Mouse (Mus musculus): Measurements from ENCODE around the gene Aldoart2. TPM values are rescaled to one million over a fixed set of nuclear protein-coding genes. Genes with fewer than 3 reads are reported as not detected.

The Aldoart2 gene
- polyA plus RNA-seq, 1 experiment, result 0.06 TPM

DNA sequence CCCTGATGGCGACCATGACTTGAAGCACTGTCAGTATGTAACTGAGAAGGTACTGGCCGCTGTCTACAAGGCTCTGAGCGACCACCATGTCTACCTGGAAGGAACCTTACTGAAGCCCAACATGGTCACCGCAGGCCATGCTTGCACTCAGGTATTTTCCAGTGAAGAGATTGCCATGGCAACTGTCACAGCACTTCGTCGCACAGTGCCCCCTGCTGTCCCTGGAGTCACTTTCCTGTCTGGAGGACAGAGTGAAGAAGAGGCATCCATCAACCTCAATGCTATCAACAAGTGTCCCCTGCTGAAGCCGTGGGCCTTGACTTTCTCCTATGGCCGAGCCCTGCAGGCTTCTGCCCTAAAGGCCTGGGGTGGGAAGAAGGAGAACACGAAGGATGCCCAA is 828 bp downstream of the Aldoart2 start:
- Histone ChIP-seq H3K27ac (ENCODE audit: insufficient read depth, low read depth, low read length) (no peak overlapping the region), H3K27me3 (replicated peaks; ENCODE audit: control insufficient read depth, insufficient read depth, low read length) (no peaks in the 10 kb centered on the region), H3K36me3 (ENCODE audit: control insufficient read depth, insufficient read depth, low read length) (no peaks in the 10 kb centered on the region), H3K4me3 (ENCODE audit: insufficient read depth, low read depth, low read length) (no peak overlapping the region), H3K4me1 (ENCODE audit: control insufficient read depth, insufficient read depth, low read length) (no peaks in the 10 kb centered on the region)
- 79% methylated on average over 9 of the region's 9 CpGs for WGBS
- no peak for DNase-seq
- TF ChIP-seq CTCF (conservative IDR thresholded peaks at IDR 0.05; ENCODE audit: insufficient read depth, insufficient read length, low read depth, low read length) (no peak), POLR2A (IDR thresholded peaks at IDR 0.05; ENCODE audit: low read depth, low read length) (no peak)

DNA sequence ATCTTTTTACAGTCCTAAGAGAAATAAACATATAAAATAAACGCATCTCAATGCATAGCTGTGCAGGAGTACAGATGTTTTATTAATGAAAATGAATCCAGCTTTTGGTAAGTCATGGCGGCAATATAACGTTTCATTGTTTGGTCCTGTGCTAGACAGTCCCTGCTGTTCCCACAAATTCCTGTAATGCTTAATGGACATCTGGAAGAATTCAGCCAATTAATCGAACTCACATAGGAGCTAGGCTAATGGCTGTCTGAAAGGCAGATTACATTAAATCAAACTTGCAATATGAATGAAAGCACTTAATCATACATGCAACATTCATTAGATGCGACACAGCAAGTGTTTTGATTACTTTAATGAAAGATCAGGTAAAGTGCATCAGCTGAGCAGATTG is 1.8 kb downstream of the Aldoart2 start:
- H3K27me3 ChIP-seq (replicated peaks; ENCODE audit: control insufficient read depth, insufficient read depth, low read length), result no peaks in the 10 kb centered on the region
- no peak overlapping the region for H3K27ac ChIP-seq (ENCODE audit: insufficient read depth, low read depth, low read length)
- H3K4me1 ChIP-seq (ENCODE audit: control insufficient read depth, insufficient read depth, low read length), result no peaks in the 10 kb centered on the region
- no peaks in the 10 kb centered on the region for H3K36me3 ChIP-seq (ENCODE audit: control insufficient read depth, insufficient read depth, low read length)
- H3K4me3 ChIP-seq (ENCODE audit: insufficient read depth, low read depth, low read length), result no peak overlapping the region
- DNase-seq, result no peak
- WGBS, result 82% methylated on average over 5 of the region's 5 CpGs
- TF ChIP-seq POLR2A (IDR thresholded peaks at IDR 0.05; ENCODE audit: low read depth, low read length) (no peak), CTCF (conservative IDR thresholded peaks at IDR 0.05; ENCODE audit: insufficient read depth, insufficient read length, low read depth, low read length) (no peak)

DNA sequence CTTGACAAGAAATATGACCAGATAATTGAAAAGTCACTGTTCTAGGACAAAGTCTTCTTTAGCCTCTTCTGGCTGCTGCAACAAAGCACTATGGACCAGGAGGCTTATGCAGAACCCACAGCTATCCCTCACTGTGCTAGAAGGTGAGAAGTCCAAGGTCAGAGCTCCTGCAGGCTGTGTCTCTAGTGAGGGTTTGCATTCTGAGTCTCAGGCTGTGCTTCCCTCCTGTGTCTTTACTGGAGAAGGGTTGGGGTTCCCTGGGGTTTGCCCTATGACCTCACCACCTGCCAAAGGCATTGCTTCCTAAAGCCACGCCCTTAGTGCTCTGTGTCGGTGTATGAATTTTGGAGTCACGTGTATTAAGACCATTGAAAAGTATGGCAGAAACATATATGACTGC is 3.4 kb downstream of the Aldoart2 start:
- no peaks in the 10 kb centered on the region for H3K27me3 ChIP-seq (replicated peaks; ENCODE audit: control insufficient read depth, insufficient read depth, low read length)
- H3K27ac ChIP-seq (ENCODE audit: insufficient read depth, low read depth, low read length), result no peak overlapping the region
- H3K4me1 ChIP-seq (ENCODE audit: control insufficient read depth, insufficient read depth, low read length), result no peaks in the 10 kb centered on the region
- no peak for DNase-seq
- WGBS, result 89% methylated on average over 3 of the region's 3 CpGs
- H3K4me3 ChIP-seq (ENCODE audit: insufficient read depth, low read depth, low read length), result no peak overlapping the region
- no peaks in the 10 kb centered on the region for H3K36me3 ChIP-seq (ENCODE audit: control insufficient read depth, insufficient read depth, low read length)
- TF ChIP-seq CTCF (conservative IDR thresholded peaks at IDR 0.05; ENCODE audit: insufficient read depth, insufficient read length, low read depth, low read length) (no peak), POLR2A (IDR thresholded peaks at IDR 0.05; ENCODE audit: low read depth, low read length) (no peak)

DNA sequence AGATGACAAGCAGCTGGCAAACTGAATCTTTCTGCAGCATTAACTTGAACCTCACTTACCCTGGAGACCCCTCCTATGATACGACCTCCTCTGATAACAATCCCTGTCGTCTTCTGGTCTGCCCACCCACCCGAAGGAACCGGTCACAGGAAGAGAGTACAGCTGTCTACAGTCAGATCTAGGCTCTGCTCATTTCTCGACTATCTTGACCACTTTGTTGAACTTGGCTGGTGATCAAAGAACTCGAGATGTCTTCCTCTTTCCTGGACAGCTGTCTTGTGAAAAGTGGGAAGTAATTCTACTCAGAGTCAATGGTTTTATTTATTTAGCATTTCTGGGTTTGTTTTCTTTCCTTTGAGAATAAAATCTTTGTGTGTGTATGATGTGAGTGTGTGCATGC is 4.6 kb downstream of the Aldoart2 start:
- no peak overlapping the region for H3K4me3 ChIP-seq (ENCODE audit: insufficient read depth, low read depth, low read length)
- TF ChIP-seq POLR2A (IDR thresholded peaks at IDR 0.05; ENCODE audit: low read depth, low read length) (no peak), CTCF (conservative IDR thresholded peaks at IDR 0.05; ENCODE audit: insufficient read depth, insufficient read length, low read depth, low read length) (no peak)
- 18% methylated on average over 6 of the region's 6 CpGs for WGBS
- no peaks in the 10 kb centered on the region for H3K36me3 ChIP-seq (ENCODE audit: control insufficient read depth, insufficient read depth, low read length)
- DNase-seq, result no peak
- no peaks in the 10 kb centered on the region for H3K4me1 ChIP-seq (ENCODE audit: control insufficient read depth, insufficient read depth, low read length)
- H3K27ac ChIP-seq (ENCODE audit: insufficient read depth, low read depth, low read length), result no peak overlapping the region
- no peaks in the 10 kb centered on the region for H3K27me3 ChIP-seq (replicated peaks; ENCODE audit: control insufficient read depth, insufficient read depth, low read length)

DNA sequence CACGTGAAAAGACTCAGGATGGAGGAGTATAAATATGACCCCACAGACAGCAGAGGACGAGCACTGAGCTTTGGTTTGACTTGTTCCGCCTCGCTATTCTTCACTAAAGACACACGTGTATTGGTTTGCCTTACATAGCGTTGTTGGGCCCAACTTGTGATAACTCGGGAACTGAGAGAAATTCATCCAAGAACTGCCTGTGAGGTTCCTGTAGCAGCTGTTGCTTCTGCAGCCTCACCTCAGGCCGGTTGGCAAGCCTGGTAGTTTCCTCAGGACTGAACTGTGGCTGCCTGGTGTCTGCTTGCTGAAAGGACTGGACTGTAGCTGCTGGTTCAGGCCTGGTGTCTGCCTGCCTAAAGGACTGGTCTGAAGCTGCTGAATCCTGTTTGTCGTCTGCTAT is 5.6 kb downstream of the Aldoart2 start:
- Histone ChIP-seq H3K36me3 (ENCODE audit: control insufficient read depth, insufficient read depth, low read length) (no peaks in the 10 kb centered on the region), H3K27ac (ENCODE audit: insufficient read depth, low read depth, low read length) (no peak overlapping the region), H3K4me1 (ENCODE audit: control insufficient read depth, insufficient read depth, low read length) (no peaks in the 10 kb centered on the region), H3K27me3 (replicated peaks; ENCODE audit: control insufficient read depth, insufficient read depth, low read length) (no peaks in the 10 kb centered on the region), H3K4me3 (ENCODE audit: insufficient read depth, low read depth, low read length) (no peak overlapping the region)
- 85% methylated on average over 9 of the region's 9 CpGs for WGBS
- no peak for DNase-seq
- no peak for TF ChIP-seq POLR2A (IDR thresholded peaks at IDR 0.05; ENCODE audit: low read depth, low read length)
- no peak for TF ChIP-seq CTCF (conservative IDR thresholded peaks at IDR 0.05; ENCODE audit: insufficient read depth, insufficient read length, low read depth, low read length)

DNA sequence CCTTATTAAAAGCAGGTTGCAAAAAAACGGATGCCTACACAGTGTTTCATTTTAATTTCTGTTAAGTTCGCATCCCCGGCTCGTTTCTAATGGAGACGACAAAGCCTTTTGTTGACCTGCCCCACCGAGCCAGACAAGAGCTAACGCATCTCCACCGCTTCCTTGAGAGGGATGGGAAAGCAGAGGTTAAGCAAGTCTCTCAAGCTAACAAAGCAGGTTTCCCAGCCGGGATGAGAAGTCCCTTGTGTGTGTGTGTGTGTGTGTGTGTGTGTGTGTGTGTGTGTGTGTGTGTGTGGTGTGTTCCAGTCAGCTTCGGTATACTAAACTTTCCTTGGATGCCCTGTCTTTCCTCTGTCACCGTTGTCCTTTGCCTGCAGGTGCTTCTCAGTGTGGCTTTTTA is 6.1 kb downstream of the Aldoart2 start:
- H3K4me1 ChIP-seq (ENCODE audit: control insufficient read depth, insufficient read depth, low read length), result no peaks in the 10 kb centered on the region
- no peaks in the 10 kb centered on the region for H3K27me3 ChIP-seq (replicated peaks; ENCODE audit: control insufficient read depth, insufficient read depth, low read length)
- 84% methylated on average over 11 of the region's 11 CpGs for WGBS
- DNase-seq, result no peak
- H3K4me3 ChIP-seq (ENCODE audit: insufficient read depth, low read depth, low read length), result no peak overlapping the region
- no peak for TF ChIP-seq CTCF (conservative IDR thresholded peaks at IDR 0.05; ENCODE audit: insufficient read depth, insufficient read length, low read depth, low read length)
- TF ChIP-seq POLR2A (IDR thresholded peaks at IDR 0.05; ENCODE audit: low read depth, low read length), result no peak
- no peak overlapping the region for H3K27ac ChIP-seq (ENCODE audit: insufficient read depth, low read depth, low read length)
- H3K36me3 ChIP-seq (ENCODE audit: control insufficient read depth, insufficient read depth, low read length), result no peaks in the 10 kb centered on the region

DNA sequence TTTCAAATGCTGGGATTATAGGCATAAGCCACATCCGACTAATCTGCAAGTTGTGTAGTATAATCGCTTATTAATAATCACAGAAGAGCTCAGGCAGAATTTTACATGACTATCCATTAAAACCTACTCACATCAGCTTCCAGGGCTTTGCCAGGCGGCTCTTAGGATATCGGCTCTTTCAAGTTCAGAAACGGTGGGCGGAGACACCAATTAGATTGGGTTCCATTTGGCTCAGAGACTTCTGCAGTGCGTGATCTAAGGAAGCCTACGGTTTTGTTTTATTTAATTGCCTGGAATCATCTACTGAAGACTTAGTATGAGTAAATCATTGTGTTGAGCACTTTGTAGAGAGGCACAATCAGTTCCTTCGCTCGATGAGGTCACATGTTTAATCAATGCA is 6.6 kb downstream of the Aldoart2 start:
- no peaks in the 10 kb centered on the region for H3K4me1 ChIP-seq (ENCODE audit: control insufficient read depth, insufficient read depth, low read length)
- TF ChIP-seq POLR2A (IDR thresholded peaks at IDR 0.05; ENCODE audit: low read depth, low read length) (no peak), CTCF (conservative IDR thresholded peaks at IDR 0.05; ENCODE audit: insufficient read depth, insufficient read length, low read depth, low read length) (no peak)
- DNase-seq, result no peak
- H3K4me3 ChIP-seq (ENCODE audit: insufficient read depth, low read depth, low read length), result no peak overlapping the region
- no peak overlapping the region for H3K27ac ChIP-seq (ENCODE audit: insufficient read depth, low read depth, low read length)
- 76% methylated on average over 10 of the region's 10 CpGs for WGBS
- no peaks in the 10 kb centered on the region for H3K36me3 ChIP-seq (ENCODE audit: control insufficient read depth, insufficient read depth, low read length)
- H3K27me3 ChIP-seq (replicated peaks; ENCODE audit: control insufficient read depth, insufficient read depth, low read length), result no peaks in the 10 kb centered on the region

DNA sequence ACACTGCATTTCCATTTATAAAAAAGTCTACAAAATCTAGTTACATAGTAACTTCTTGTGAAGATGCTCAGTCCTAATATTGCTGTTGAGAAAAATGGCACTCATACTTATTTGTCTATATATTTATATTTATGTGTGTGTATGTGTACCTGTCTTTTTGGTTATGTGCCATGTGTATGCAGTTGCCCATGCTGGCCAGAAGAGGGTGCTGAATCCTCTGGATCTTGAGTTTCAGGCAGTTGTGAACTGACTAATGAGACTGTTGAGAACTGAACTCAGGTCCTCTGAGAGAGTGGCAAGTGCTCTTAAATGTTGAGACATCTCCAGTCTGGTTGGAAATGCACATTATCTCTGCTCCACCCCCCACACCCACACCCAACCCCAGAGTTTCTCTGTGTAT is 8.1 kb downstream of the Aldoart2 start:
- H3K4me3 ChIP-seq (ENCODE audit: insufficient read depth, low read depth, low read length), result no peak overlapping the region
- no peak for DNase-seq
- TF ChIP-seq CTCF (conservative IDR thresholded peaks at IDR 0.05; ENCODE audit: insufficient read depth, insufficient read length, low read depth, low read length) (no peak), POLR2A (IDR thresholded peaks at IDR 0.05; ENCODE audit: low read depth, low read length) (no peak)
- H3K36me3 ChIP-seq (ENCODE audit: control insufficient read depth, insufficient read depth, low read length), result no peaks in the 10 kb centered on the region
- H3K27ac ChIP-seq (ENCODE audit: insufficient read depth, low read depth, low read length), result no peak overlapping the region
- H3K4me1 ChIP-seq (ENCODE audit: control insufficient read depth, insufficient read depth, low read length), result no peaks in the 10 kb centered on the region
- no peaks in the 10 kb centered on the region for H3K27me3 ChIP-seq (replicated peaks; ENCODE audit: control insufficient read depth, insufficient read depth, low read length)
